Mouse (Mus musculus) gastrocnemius, postnatal 10 days (tissue): ENCODE measurements at regions not wholly inside any gene's neighbourhood (a gene's known extent, or its start where the extent isn't known, plus 50 kb on each side); places are given as distances from the start of the nearest gene placed in this dataset.

Experiments
- DNase-seq: peaks from one replicate; pipeline ENCODE4 v3.0.0; 2021; ENCODE audit warnings: mixed read lengths

- no peak for DNase-seq
These were observed 182.7 kb upstream of the Prr30 start for GRCm38 (mm10) chr14:101382838-101383237.

GRCm38 (mm10) chr14:101381943-101382342, 181.8 kb upstream of the Prr30 start:
- no peak for DNase-seq

- DNase-seq = no peak
These were observed 179.5 kb upstream of the Prr30 start for GRCm38 (mm10) chr14:101379663-101380006.

GRCm38 (mm10) chr14:101378965-101379662, 179.0 kb upstream of the Prr30 start:
- DNase-seq = peak; percentile 80

GRCm38 (mm10) chr14:101378545-101378944, 178.4 kb upstream of the Prr30 start:
- DNase-seq = no peak

GRCm38 (mm10) chr14:101376690-101377089, 176.6 kb upstream of the Prr30 start:
- no peak for DNase-seq

GRCm38 (mm10) chr14:101375833-101376232, 175.7 kb upstream of the Prr30 start:
- DNase-seq = no peak

- no peak for DNase-seq
These were observed 173.7 kb upstream of the Prr30 start for GRCm38 (mm10) chr14:101373864-101374263.

- no peak for DNase-seq
These were observed 159.7 kb upstream of the Prr30 start for GRCm38 (mm10) chr14:101359860-101360259.

GRCm38 (mm10) chr14:101353009-101353378, 152.9 kb upstream of the Prr30 start:
- DNase-seq = no peak

GRCm38 (mm10) chr14:101352046-101353008, 152.2 kb upstream of the Prr30 start:
- DNase-seq = peak; percentile 8

GRCm38 (mm10) chr14:101340331-101340730, 140.2 kb upstream of the Prr30 start:
- no peak for DNase-seq

GRCm38 (mm10) chr14:101332015-101332414, 131.9 kb upstream of the Prr30 start:
- no peak for DNase-seq

- no peak for DNase-seq
These were observed 127.3 kb upstream of the Prr30 start for GRCm38 (mm10) chr14:101327421-101327820.

- DNase-seq = no peak
These were observed 126.4 kb upstream of the Prr30 start for GRCm38 (mm10) chr14:101326477-101326941.

- no peak for DNase-seq
These were observed 123.2 kb upstream of the Prr30 start for GRCm38 (mm10) chr14:101323361-101323760.

- no peak for DNase-seq
These were observed 107.8 kb upstream of the Prr30 start for GRCm38 (mm10) chr14:101307920-101308319.

- DNase-seq = no peak
These were observed 104.4 kb upstream of the Prr30 start for GRCm38 (mm10) chr14:101304487-101305032.

GRCm38 (mm10) chr14:101297841-101298240, 97.7 kb upstream of the Prr30 start:
- no peak for DNase-seq

- DNase-seq = peak; percentile 17
These were observed 94.6 kb upstream of the Prr30 start for GRCm38 (mm10) chr14:101294693-101295092.

GRCm38 (mm10) chr14:101287755-101288154, 87.6 kb upstream of the Prr30 start:
- no peak for DNase-seq

GRCm38 (mm10) chr14:101269048-101269789, 69.1 kb upstream of the Prr30 start:
- no peak for DNase-seq
